Mouse (Mus musculus) lung, adult 2 months (tissue): ENCODE results near the gene Lbhd1.

Experiments
- CTCF ChIP-seq: fragments of 200-500 bp; IDR thresholded peaks from 2 replicates; pipeline ENCODE4 v1.5.1; 2011; ENCODE audit warnings: mild to moderate bottlenecking, low read length, control low read depth; ENCODE audit not compliant: insufficient read depth
- POLR2A ChIP-seq: fragments of 200-500 bp; IDR thresholded peaks from 2 replicates; pipeline ENCODE4 v1.6.1; 2011; ENCODE audit warnings: low read depth, mild to moderate bottlenecking, control low read depth, low read length, borderline replicate concordance; ENCODE audit errors: extremely low read depth

- TF ChIP-seq CTCF (no peak), POLR2A (no peak)
Observed at GRCm38 (mm10) chr19:8940526-8941133, 57.1 kb downstream of the Lbhd1 start.
